Mouse (Mus musculus) heart, adult 2 months (tissue): Measurements from ENCODE around the gene Glud1. TPM values are rescaled to one million over a fixed set of nuclear protein-coding genes. Genes with fewer than 3 reads are reported as not detected.

Experiments
- DNase-seq, 2 experiments: peaks; one replicate each; pipeline ENCODE4 v3.0.0; 2021
- H3K27ac ChIP-seq: fragments of 200-600 bp; 2 replicates; pipeline ENCODE4 v1.8.1; 2022
- H3K27me3 ChIP-seq: fragments of 200-500 bp; 2 replicates; pipeline ENCODE4 v1.6.1; 2012; ENCODE audit warnings: mild to moderate bottlenecking, low read length, inconsistent platforms, mixed read lengths; ENCODE audit not compliant: control insufficient read depth, insufficient read depth
- H3K36me3 ChIP-seq: fragments of 200-500 bp; 2 replicates; pipeline ENCODE4 v1.6.1; 2012; ENCODE audit warnings: low read length, inconsistent platforms; ENCODE audit not compliant: control insufficient read depth, insufficient read depth
- H3K4me1 ChIP-seq: fragments of 200-500 bp; 2 replicates; pipeline ENCODE4 v1.6.1; 2011; ENCODE audit warnings: low read length; ENCODE audit not compliant: control insufficient read depth, insufficient read depth
- H3K4me3 ChIP-seq: fragments of 200-600 bp; 2 replicates; pipeline ENCODE4 v1.8.1; 2022
- H3K79me2 ChIP-seq: fragments of 200-500 bp; replicated peaks from 2 replicates; pipeline ENCODE4 v1.6.1; 2012; ENCODE audit warnings: mild to moderate bottlenecking, inconsistent platforms, low read length, moderate library complexity, mixed read lengths; ENCODE audit not compliant: control insufficient read depth, insufficient read depth
- H3K9ac ChIP-seq: fragments of 200-500 bp; 2 replicates; pipeline ENCODE4 v1.6.1; 2012; ENCODE audit warnings: low read depth, mild to moderate bottlenecking, control low read depth, inconsistent platforms, low read length, mixed read lengths
- CTCF ChIP-seq: fragments of 200-600 bp; IDR thresholded peaks from 2 replicates; pipeline ENCODE4 v1.8.1; 2022; ENCODE audit warnings: antibody characterized with exemption, mild to moderate bottlenecking, moderate library complexity
- EP300 ChIP-seq: fragments of 200-500 bp; IDR thresholded peaks from 2 replicates; pipeline ENCODE4 v1.6.1; 2011; ENCODE audit warnings: low read depth, low read length, control low read depth; ENCODE audit not compliant: insufficient read depth
- POLR2A ChIP-seq: fragments of 200-500 bp; IDR thresholded peaks from 2 replicates; pipeline ENCODE4 v1.6.1; 2011; ENCODE audit warnings: mild to moderate bottlenecking, low read depth, low read length, control low read depth; ENCODE audit not compliant: insufficient read depth
- WGBS: fragments of 180-500 bp; shearing (Covaris S2); methylation state at CpG from one replicate; pipeline ENCODE4 v1.1.7; 2018; 5-methylcytosine and 5-hydroxymethylcytosine counted together
- intact Hi-C: fragments of 180-260 bp; cut with DNase I; formaldehyde crosslinking; loops from one replicate; pipeline ENCODE4 v1.15.1; 2025
- polyA plus RNA-seq: library from polyadenylated mRNA; depleted of rRNA; stranded (reverse); fragments of >200 nt; gene quantifications from 2 replicates; pipeline ENCODE4 v1.2.3, GENCODE M21; 2012
- total RNA-seq, 2 experiments: library from RNA; stranded (reverse); gene quantifications; 2 replicates each; pipeline ENCODE4 v1.2.3; 2021

The Glud1 gene
- total and polyA plus RNA-seq, 3 experiments, result 52.1 to 148 (median 127) TPM

GRCm38 (mm10) chr14:34327618-34328017, 17.1 kb downstream of the Glud1 start:
- no peaks in the 10 kb centered on the region for H3K4me1 ChIP-seq
- DNase-seq, result no peak
- TF ChIP-seq POLR2A, result no peak
- no peak for TF ChIP-seq EP300
- TF ChIP-seq CTCF, result no peak
- H3K36me3 ChIP-seq, result peaks cover 6% of the 10 kb centered on the region
- WGBS, result 76% methylated on average over 1 of the region's 1 CpGs
- no peak overlapping the region for H3K9ac ChIP-seq
- no peak overlapping the region for H3K27ac ChIP-seq
- H3K79me2 ChIP-seq, result no peaks in the 10 kb centered on the region
- intact Hi-C loops, result no loop called here
- no peaks in the 10 kb centered on the region for H3K27me3 ChIP-seq
- H3K4me3 ChIP-seq, result no peak overlapping the region

DNA sequence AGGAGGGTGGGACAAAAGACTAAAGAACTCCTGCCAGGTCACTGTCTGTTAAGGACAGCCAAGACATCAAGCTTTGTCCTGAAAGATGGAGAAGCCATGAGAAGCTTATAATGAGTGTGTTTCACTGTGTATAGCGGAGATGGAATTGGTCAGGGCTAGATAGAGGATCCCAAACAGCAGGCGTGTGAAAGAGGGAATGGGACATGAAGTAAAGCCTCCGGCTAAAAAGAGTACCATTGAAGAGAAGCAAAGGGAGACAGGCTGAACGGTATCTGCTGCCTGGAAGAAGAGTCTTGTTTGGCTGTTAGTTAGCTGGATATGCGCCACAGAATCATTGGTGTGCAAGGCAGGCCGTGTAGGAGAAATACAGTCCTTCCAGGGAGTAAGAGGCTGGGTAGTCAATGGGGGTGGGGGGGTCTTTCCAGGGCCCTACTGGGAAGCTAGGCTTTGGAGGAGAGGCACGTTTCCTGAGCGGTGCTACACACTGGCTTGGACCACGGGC, 20.2 kb downstream of the Glud1 start:
- no peaks in the 10 kb centered on the region for H3K27me3 ChIP-seq
- TF ChIP-seq CTCF (no peak), EP300 (no peak), POLR2A (no peak)
- no peak overlapping the region for H3K4me3 ChIP-seq
- H3K27ac ChIP-seq, result no peak overlapping the region
- no peak overlapping the region for H3K9ac ChIP-seq
- no peaks in the 10 kb centered on the region for H3K4me1 ChIP-seq
- H3K79me2 ChIP-seq, result no peaks in the 10 kb centered on the region
- H3K36me3 ChIP-seq, result peaks cover 2% of the 10 kb centered on the region
- WGBS, result 92% methylated on average over 9 of the region's 9 CpGs
- intact Hi-C loops, result no loop called here
- DNase-seq, result no peak

GRCm38 (mm10) chr14:34331886-34332285, 21.4 kb downstream of the Glud1 start:
- Histone ChIP-seq H3K27me3 (no peaks in the 10 kb centered on the region), H3K36me3 (no peaks in the 10 kb centered on the region; the same call in 1 of the 2 replicates), H3K27ac (no peak overlapping the region), H3K4me1 (no peaks in the 10 kb centered on the region), H3K9ac (no peak overlapping the region), H3K4me3 (no peak overlapping the region), H3K79me2 (no peaks in the 10 kb centered on the region)
- intact Hi-C loops, result no loop called here
- 91% methylated on average over 3 of the region's 3 CpGs for WGBS
- no peak for DNase-seq
- TF ChIP-seq POLR2A (no peak), CTCF (no peak), EP300 (no peak)

GRCm38 (mm10) chr14:34332476-34332875, 21.9 kb downstream of the Glud1 start:
- H3K27ac ChIP-seq, result no peak overlapping the region
- H3K4me1 ChIP-seq, result no peaks in the 10 kb centered on the region
- H3K36me3 ChIP-seq, result no peaks in the 10 kb centered on the region; the same call in 1 of the 2 replicates
- TF ChIP-seq POLR2A (no peak), EP300 (no peak), CTCF (no peak)
- no peak overlapping the region for H3K4me3 ChIP-seq
- no peak overlapping the region for H3K9ac ChIP-seq
- H3K27me3 ChIP-seq, result no peaks in the 10 kb centered on the region
- H3K79me2 ChIP-seq, result no peaks in the 10 kb centered on the region
- DNase-seq, result no peak
- intact Hi-C loops, result no loop called here
- 92% methylated on average over 5 of the region's 5 CpGs for WGBS

DNA sequence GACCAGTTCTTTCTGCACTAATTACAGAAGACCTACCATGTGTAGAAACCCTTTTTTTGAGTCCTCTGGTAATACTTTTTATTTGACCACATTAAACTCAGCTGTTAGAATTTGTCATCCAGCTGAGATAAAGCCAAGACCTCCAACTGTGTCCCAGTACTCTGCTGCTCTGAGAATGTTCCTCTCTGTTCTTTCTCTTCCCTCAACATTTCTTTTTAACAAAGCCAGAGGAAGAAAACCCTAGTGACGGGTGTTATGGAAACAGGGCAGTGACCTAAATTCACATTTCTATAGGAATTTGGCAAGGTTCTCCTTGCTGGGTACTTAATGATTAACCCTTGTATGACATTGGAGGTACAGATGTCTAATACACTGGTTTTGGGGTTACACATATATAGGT, 28.9 kb downstream of the Glud1 start:
- DNase-seq, result no peak
- H3K36me3 ChIP-seq, result peaks cover 7% of the 10 kb centered on the region
- H3K4me3 ChIP-seq, result no peak overlapping the region
- H3K4me1 ChIP-seq, result no peaks in the 10 kb centered on the region
- no peak overlapping the region for H3K9ac ChIP-seq
- H3K27ac ChIP-seq, result no peak overlapping the region
- 67% methylated on average over 1 of the region's 1 CpGs for WGBS
- intact Hi-C loops, result no loop called here
- no peaks in the 10 kb centered on the region for H3K79me2 ChIP-seq
- no peak for TF ChIP-seq EP300
- TF ChIP-seq CTCF, result no peak
- TF ChIP-seq POLR2A, result no peak
- H3K27me3 ChIP-seq, result no peaks in the 10 kb centered on the region

DNA sequence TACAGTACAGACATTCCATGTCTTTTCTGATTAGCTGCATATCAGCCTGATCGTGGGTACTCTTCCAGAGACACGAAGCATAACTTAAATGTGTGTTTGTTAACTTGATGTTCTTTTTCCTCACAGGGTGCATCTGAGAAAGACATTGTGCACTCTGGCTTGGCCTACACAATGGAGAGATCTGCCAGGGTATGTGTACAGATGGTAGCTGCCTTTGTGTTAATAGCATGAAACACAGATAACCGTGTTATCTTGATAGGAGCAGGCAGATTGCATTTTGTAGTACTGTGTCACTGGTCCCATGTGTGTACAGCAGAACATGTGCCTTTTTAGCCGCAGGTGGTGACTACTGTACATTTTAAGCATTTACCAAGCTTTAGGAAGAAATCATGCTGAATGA, 31.5 kb downstream of the Glud1 start:
- TF ChIP-seq EP300 (no peak), POLR2A (no peak), CTCF (no peak)
- intact Hi-C loops, result no loop called here
- H3K4me1 ChIP-seq, result no peaks in the 10 kb centered on the region
- DNase-seq, result no peak
- peaks cover 7% of the 10 kb centered on the region for H3K36me3 ChIP-seq
- H3K4me3 ChIP-seq, result no peak overlapping the region
- H3K9ac ChIP-seq, result no peak overlapping the region
- no peaks in the 10 kb centered on the region for H3K79me2 ChIP-seq
- WGBS, result 78% methylated on average over 4 of the region's 4 CpGs
- no peak overlapping the region for H3K27ac ChIP-seq
- H3K27me3 ChIP-seq, result no peaks in the 10 kb centered on the region
